Mouse (Mus musculus) spleen, postnatal 14 days (tissue): ENCODE results near the gene Wscd2.
"Not testable (repeated sequence)": the region's sequence is repeated elsewhere in the genome, so short reads cannot be mapped to it uniquely, and the experiment has no call there.

Experiments
- DNase-seq, 2 experiments: peaks; one replicate each; pipeline ENCODE4 v3.0.0; 2021 to 2022; ENCODE audit warnings: low spot score in 2 of 2

Wscd2 gene

DNA sequence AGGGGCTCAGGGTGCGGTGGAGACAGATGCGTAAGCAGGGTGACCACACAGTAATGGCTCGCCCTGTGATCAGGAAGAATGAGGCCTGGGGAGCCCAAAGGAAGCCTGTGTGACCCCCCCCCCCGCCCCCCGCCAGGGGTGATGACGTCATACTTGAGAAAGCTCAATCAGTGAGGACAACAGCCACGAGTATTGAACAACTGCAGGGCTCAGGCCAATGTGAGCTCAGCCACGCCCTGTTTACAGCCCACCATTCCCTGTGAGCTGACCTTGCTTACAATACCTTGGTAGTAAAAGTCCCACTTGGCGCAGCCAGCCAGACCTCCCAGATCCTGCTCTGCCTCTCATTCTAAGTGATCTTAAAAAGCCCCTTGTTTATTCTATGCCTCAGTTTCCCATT is 90.7 kb downstream of the Wscd2 start:
- no peak for DNase-seq

DNA sequence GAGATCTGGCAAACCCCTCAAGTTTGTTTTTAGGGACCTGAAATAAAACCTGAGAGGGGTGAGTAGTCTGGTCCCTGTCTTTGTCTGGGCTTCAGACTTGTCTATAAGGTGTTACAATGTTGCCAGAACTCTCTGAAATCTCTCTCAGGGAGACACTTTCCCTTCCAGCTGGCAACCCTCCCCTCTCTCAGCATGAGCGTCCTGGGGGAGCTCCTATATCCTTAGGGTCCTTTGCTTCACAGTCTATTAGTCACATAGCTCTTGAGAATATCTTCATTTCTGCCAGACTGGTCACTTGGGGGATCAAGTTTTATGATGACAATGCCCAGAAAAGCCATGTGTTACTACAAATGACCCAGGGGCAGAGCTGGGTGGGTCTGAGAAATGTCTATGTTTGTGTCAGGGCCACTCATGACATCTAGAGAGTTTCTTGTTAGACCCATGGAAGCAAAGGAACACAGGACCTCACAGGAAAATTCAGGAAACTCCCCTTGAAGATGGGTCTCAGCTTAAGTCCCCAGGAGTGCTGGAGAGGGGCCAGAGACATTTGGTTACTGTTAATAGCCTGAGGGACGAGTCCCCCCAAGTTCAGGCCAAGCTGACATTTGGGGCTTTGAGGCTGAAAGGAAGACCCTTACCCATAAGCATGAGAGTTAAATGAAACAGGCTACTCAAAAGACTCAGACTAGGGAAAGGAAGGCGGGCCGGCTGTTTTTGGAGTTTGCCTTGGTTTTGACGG is 93.5 kb downstream of the Wscd2 start:
- no peak for DNase-seq

DNA sequence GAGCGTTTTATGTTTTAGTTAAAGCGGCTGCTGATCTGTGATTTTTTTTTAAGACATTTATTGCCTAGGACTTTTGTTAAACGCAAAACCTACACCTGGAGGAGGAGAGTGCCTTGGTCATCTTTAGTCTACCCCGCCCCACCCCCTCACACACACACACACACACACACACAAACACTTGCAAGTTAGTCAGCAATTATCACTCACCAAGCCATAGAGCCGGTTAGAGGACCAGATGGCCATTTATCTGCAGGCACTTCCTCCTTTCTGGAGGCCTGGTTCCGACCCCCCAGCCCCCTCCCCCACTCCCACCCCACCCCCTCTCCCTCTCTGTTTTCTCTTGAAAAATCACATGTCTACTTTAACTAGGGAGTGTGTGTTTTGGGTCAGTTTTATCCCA is 94.3 kb downstream of the Wscd2 start:
- no peak for DNase-seq

DNA sequence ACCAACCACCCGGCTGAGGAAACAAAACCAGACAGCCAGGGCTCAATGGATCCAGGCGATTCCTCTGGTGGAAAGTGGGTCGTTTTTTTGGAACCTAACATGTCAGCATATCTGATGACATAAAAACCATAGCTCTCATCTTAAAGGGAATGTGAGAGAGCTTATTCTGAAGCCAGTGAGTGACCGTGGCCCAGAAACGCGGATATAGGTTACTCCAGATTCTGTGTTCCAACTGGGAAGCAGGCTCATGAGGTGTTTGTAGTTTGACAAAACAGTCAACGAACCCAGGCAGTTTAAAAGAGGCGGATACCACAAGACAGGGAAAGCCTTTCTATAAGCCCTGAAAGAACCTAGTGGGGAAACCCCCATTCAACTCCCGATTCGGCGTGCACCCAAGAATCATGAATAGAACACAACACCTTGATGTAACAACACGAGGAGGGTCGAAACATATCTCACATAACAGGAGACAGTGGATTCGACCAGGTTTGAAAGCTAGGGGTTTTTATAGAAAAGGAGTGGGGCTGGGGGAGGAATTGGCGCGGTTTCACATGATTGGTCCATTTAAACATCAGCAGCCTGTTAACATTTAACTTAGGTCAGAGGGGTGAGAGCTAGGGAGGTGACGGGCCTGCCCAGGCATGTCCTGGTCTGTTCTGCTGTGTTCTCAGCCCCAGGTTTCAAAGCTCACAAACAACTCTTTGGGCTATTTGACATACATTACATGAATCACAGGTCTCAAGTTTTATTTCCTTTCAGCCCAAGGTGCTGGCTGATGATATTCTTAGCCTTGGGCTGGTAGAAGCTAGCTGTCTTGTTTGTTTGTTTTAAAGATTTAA is 95.7 kb downstream of the Wscd2 start:
- DNase-seq, result not testable (repeated sequence)

DNA sequence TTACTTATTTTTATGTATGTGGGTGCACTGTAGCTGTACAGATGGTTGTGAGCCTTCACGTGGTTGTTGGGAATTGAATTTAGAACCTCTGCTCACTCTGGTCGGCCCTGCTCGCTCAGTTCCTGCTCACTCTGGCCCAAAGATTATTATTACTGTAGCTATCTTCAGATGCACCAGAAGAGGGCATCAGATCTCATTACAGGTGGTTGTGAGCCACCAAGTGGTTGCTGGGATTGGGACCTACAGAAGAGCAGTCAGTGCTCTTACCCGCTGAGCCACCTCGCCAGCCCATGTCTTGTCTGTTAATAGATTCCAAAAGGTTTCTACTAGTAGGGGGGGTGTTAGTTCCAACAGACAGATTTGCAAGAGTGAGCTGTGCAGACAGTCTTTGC is 96.3 kb downstream of the Wscd2 start:
- not testable (repeated sequence) for DNase-seq

DNA sequence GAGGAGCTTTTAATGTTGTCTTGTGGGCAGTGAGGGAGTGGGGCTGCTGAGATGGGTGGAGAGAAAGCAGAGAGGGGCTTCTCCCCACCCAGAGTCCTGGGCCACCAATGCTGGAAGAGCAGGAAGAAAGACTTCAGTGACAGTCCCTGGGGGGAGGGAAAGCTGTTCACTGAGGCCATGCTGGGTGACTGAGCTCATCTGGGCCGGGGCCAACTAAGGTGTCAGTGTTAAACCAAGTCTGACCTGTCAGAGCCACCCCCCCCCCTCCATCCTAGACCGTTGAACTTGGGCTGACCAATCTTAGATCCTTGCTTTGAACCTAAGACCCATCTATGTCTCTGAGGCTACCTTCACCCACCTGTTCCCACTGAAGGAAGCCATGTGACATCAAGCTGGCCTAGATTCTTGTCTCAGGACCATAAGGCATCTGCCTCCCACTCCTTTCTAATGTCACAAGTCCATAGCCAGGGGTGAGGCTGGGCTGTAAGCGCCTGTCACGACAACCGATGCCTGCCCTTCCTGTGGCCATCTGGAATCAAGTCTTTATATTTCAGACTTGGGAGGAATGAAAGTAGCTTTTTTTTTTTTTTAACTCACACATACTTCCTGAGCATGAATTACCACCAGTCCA is 100.0 kb downstream of the Wscd2 start:
- DNase-seq, result no peak

DNA sequence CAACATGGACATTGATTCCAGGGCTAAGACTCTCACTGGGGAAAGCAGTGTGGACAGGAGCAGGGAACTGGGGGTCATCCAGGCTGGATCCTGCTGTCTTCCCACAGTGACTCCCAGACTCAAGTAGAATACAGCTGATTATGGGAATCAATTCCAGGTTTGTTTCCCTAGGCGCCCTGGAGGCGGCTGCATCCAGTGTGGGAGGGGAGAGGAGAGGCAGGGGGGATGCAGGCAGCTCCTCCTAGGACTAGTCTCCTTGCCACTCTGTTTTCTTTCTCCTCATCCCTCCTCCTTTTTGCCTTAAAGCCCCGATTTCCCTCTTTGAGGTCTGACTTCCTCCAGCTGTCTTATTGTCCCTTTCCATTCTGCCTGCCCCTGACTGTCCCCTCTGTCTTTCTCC is 101.0 kb downstream of the Wscd2 start:
- DNase-seq, result no peak

DNA sequence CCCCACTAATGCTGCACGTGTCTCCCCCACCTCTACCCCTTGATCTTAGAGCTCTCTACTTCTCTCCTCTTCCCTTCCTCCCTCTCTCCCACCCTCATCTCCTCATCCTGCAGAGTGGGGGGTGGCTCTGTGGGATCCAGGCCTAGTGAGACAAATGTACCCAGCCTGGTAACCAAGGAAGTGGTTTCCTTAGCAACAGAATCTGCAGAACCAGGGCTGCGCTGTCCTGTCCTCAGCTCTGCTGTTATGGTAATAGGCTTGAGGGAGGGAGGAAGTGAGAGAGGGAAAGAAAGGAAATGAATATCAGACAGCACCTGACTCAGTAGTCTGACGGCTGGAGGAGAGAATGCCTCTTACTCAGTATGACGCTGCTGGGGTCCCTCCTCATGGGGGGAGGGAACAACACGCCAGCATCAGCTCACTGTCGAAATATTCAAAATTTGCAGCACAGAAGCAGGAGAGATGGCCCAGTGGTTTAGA is 101.7 kb downstream of the Wscd2 start:
- DNase-seq, result no peak

DNA sequence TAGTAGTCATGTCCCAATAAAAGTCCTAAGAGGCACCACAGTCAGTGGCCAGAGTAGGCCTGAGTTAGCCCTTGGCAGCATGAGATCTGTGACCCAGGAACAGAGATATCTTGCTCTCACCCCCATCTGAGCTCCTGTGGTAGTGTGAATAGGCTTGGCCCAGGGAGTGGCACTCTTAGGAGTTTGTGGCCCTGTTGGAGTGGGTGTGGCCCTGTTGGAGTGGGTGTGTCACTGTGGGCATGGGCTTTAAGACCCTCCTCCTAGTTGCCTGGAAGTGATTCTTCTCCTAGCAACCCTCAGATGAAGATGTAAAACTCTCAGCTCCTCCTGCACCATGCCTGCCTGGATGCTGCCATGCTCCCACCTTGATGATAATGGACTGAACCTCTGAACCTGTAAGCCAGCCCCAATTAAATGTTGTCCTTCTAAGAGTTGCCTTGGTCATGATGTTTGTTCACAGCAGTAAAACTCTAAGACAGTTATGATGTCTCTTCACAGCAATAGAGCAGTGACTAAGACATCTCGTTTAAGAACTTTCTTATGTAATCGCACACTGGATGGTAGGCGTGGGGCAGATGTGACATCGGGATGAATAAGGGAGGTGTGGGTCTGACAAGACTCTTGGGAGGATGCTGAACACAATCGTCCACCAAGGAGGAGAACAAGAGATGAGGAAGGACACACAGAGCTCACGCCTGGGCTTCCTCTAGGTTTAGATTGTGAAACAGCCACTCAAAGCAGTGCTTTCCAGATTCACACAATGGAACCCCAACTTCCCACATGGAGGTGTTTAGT is 104.0 kb downstream of the Wscd2 start:
- no peak for DNase-seq

DNA sequence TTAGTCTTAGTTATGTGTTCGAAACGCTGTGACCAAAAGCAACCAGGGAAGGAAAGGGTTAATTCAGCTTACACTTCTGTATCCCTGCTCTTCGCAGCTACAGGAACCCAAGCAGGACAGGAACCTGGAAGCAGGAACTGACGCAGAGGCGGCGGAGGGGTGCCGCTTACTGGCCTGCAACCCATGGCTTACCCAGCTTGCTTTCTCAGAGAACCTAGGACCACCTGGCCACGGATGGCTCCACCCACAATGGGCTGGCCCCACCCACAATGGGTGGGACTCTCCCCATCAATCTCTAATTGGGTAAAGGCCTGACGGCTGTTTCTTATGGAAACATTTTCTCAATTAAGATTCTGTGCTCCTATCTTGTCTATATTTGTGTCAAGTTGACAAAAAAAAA is 106.1 kb downstream of the Wscd2 start:
- no peak for DNase-seq

DNA sequence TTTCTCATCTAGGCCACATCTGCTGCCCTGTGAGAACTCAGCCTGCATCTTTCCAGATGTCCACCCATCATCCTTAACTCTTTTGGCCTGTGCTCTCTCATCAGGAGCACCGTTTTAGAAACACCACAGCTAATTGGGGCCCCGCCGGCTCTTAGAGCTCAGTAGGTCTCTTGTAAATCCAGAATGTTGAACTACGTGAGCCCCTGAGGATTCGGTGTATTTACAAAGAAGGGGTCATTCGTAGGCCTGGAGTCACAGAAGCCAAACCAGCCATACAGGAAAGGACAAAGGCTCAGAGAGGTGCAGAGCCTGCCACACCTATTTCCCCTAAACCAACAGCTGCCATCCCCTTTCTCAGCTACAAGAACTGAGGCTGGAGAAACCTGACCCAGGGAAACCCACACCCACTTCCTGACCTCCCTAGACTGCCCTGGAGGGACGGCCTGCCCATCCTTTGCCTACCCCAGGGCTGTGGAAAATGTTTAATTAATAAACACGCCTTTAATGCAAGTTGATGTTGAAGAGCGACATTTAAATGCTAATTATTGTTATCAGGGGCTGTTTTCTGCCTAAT is 106.7 kb downstream of the Wscd2 start:
- no peak for DNase-seq

DNA sequence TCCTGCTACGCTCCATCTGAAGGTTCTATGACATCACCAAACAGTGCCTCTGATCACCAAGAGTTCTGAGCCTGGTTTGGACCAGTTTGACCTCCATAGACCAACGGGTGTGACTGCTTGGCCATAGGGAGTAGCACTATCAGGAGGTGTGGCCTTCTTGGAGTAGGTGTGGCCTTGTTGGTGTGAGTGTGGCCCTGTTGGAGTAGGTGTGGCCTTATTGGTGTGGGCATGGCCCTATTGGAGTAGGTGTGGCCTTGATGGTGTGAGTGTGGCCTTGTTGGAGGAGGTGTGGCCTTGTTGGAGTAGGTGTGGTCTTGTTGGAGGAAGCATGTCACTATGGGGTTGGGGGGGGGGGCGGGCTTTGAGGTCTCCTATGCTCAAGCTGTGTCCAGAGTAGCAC is 110.0 kb downstream of the Wscd2 start:
- no peak for DNase-seq

DNA sequence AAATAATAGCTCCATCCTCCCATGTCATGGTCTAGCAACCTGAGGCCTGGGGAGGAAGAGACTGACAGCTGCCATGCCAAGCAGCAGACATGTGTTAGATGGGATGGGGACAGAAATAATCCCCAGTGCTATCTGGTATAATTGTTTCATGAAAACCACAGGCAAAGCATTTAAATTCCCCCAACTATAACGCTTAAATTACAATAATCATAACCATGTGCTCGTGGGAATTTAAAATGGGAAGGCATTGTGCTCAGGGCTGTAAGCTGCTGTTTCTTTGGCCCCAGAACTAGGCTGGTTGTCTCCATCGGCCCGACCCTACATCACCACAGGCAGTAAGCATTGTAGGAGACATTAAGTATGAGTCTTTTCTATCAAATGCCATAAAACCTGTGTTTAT is 110.7 kb downstream of the Wscd2 start:
- DNase-seq, result no peak

DNA sequence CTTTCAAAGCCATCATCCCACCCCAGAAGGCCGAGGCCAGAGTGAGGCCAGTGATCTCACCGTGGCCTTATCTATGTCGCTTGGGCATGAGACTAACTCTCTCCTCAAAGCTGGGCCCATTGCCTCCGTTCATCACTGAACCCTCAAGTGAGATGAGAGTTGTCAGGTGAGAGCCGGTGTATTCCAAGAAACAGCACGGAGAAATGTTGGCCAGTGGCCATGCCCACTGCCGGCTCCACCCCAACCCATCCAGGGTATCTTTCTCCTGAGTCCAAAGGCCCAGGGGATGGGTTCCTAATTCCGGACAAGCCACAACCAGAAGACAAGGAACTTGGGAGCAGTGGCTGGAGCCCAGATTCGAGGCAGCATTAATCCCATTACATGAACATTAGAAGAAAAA is 113.3 kb downstream of the Wscd2 start:
- DNase-seq, result no peak

DNA sequence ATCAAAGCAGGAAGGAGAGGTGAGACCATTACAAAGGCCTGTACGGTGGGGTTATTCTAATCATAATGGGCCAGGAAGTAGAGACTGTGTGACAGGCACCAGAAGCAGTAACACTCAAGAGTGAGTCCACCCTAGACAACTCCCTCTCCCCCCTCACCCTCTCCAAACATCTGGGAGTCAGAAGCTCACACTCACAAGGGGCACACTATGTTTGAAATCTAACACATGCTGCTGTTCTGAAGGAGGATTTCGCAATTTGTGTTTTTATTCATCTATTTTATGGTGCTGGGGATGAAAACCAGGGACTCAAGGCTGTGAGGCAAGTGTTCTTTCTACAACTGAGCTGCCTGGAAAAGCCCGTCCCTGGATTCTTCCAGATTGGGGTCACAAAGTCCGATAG is 114.6 kb downstream of the Wscd2 start:
- DNase-seq, result no peak

DNA sequence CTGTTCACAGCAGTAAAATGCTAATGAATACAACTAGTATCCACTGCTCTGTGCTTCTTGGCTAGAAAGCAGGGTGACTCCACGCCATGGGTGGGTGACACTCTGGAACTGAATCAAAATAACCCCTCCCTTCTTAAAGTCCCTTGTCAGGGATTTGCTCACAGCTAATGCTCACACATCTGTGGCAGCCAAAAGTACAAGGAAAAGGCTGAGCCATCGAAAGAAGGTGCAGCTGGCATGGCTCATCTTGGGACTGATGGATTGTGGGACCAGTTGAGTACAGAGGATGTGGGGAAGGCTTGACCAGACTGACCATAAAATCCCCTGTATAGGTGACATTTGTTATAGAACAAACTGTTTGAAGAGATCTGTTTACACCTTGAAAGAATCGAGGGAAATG is 116.0 kb downstream of the Wscd2 start:
- no peak for DNase-seq

DNA sequence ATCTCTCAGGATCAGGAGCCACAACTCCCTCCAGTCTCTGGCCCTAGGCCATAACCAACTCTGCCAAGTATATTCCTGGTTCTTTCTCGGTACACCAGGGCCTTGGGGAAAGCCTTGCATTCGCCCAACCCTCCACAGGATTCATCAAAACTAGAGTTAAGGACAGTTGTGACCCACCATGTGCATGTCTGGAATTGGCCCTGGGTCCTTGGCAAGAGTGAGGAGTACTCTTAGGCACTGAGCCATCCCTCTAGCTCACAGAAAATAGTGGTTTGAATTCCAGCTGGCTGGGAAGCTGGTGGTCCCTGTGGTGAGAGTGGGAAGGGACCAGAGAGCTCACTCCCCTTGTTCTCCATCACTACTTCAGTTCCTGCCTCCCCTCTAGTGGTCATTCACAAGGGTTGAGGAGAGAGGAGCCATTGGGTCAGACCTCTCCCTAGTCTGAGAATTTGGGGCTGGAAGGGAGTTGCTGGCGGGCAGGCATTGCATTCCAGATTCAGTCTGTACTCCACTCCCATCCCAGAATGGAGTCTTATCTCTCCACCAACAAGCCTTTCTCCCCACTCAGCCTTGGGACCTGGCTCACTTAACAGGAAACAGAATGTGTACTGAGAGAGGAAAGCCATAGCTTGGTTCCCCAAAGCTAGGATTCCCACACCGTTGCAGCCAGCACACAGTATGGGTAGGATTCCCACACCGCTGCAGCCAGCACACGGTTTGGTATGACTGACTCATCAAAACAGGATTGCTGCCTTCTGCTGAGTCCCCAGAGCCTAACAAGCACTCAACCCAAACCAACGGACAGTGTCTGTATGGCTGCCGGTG is 117.0 kb downstream of the Wscd2 start:
- DNase-seq, result no peak

DNA sequence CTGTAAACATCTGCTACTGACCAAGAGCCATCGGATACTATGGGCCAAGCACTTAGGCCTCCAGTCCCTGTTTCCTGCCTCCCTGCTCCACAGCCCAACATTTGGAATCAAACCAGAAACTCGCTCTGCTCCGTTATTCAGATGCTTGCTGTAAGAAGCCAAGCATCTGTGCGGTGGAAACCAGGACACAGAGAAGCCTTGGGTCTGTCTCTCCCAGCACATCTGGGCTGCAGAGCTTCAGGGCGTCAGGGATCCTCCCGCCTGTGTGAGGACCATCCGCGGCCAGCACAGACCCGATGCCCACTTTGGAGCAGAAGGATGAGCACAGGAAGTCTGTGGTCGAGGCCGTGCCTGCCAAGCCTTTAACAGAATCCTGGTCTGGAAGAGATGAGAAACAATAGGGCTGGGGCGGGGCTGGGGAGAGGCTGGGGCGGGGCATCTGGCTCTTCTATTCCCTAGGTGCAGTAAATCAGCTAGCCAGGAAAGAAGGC is 117.9 kb downstream of the Wscd2 start:
- no peak for DNase-seq

DNA sequence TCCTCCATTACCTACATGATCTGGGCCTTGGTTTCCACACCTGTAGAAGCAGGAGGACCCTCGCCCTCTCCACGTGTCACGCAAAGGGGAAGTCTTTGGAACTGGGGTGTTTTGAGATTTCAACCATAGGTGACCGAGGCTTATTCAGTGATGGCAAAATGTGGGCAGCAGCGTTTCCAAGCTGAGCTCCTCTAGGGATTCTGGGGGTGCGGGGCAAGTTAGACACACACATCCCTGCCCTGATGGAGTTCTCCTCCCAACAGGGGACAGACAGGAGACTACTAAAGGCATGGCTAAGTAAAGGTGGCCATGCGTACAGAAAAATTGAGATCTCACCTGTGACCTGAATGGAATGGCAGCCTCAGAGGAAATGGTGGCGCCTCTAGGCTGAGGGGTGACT is 118.4 kb downstream of the Wscd2 start:
- DNase-seq, result no peak

DNA sequence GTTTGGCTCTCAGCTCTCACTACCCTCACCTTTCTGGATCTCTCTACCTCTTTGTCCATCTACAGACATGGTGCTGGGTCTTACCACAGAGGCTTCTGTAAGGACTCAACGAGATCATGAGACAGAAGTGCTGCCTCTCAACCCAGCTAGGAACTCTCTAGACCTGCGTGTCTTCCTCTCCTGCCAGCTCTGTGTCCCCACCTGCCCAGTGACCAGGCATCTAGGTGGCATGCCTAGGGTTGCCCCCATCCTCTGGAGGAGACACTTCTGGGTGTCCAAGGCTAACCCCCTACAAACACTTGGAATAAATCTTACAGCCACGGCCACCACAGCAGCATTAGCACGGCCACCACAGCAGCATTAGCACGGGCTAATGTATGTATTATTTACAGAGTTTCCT is 119.8 kb downstream of the Wscd2 start:
- no peak for DNase-seq

DNA sequence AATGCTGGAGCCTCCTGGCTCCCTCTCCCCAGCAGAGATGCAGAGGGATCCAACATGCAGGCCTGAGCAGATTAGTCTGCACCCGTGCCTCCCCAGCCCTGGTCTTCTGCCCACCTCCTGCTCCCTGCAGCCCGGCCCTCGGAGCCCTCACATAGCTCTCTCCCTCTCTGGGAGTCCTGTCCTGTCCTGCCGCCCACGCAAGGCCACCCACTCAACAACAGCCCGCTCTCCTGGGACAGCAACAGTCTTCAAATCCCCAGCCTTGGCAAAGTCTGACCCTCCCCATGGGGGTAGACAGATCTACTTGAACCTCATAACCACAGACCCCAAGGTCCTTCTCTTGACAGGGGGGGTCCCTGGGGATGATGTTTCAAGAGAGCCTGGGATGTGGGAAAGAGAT is 120.4 kb downstream of the Wscd2 start:
- DNase-seq, result no peak
